Mouse (Mus musculus): ENCODE measurements around the gene Kcnh1. TPM values are rescaled to one million over a fixed set of nuclear protein-coding genes. Genes with fewer than 3 reads are reported as not detected.

Kcnh1 gene
- polyA plus RNA-seq, 2 experiments = under 0.01 TPM; not detected in 1

- no peak overlapping the region for H3K27ac ChIP-seq
- H3K4me1 ChIP-seq (replicated peaks; ENCODE audit: control insufficient read depth in 2 of 2, insufficient read depth in 2 of 2, low read length in 1 of 2) = no peaks in the 10 kb centered on the region
- TF ChIP-seq EP300 (IDR thresholded peaks at IDR 0.05; ENCODE audit: low read depth) = no peak
- TF ChIP-seq CTCF (IDR thresholded peaks at IDR 0.05; ENCODE audit: low read depth) = no peak
- H3K4me3 ChIP-seq (ENCODE audit: insufficient read depth in 1 of 2, low read depth in 2 of 2, low read length in 2 of 2) = no peak overlapping the region
- DNase-seq (ENCODE audit: low read depth in 3 of 3, low spot score in 3 of 3) = no peak
- no peak overlapping the region for H3K4me2 ChIP-seq (ENCODE audit: low read depth)
- no peaks in the 10 kb centered on the region for H3K9me3 ChIP-seq (ENCODE audit: control insufficient read depth, low read length)
- no peak overlapping the region for H3K9ac ChIP-seq (replicated peaks)
- no peaks in the 10 kb centered on the region for H3K36me3 ChIP-seq (replicated peaks; ENCODE audit: control insufficient read depth, insufficient read depth, low read depth)
- no peak for ATAC-seq (ENCODE audit: insufficient read depth)
- no peaks in the 10 kb centered on the region for H3K27me3 ChIP-seq (ENCODE audit: control insufficient read depth, insufficient read depth, low read length)
Measured at GRCm38 (mm10) chr1:192387624-192388023, 197.1 kb downstream of the Kcnh1 start.

- DNase-seq (ENCODE audit: low read depth in 3 of 3, low spot score in 3 of 3) (no peak), ATAC-seq (ENCODE audit: insufficient read depth) (no peak)
- TF ChIP-seq CTCF (IDR thresholded peaks at IDR 0.05; ENCODE audit: low read depth) = no peak
- TF ChIP-seq EP300 (IDR thresholded peaks at IDR 0.05; ENCODE audit: low read depth) = no peak
- Histone ChIP-seq H3K9me3 (ENCODE audit: control insufficient read depth, low read length) (no peaks in the 10 kb centered on the region), H3K4me2 (ENCODE audit: low read depth) (no peak overlapping the region), H3K4me3 (ENCODE audit: insufficient read depth in 1 of 2, low read depth in 2 of 2, low read length in 2 of 2) (no peak overlapping the region), H3K36me3 (replicated peaks; ENCODE audit: control insufficient read depth, insufficient read depth, low read depth) (no peaks in the 10 kb centered on the region), H3K27me3 (ENCODE audit: control insufficient read depth, insufficient read depth, low read length) (no peaks in the 10 kb centered on the region), H3K9ac (replicated peaks) (no peak overlapping the region), H3K27ac (no peak overlapping the region), H3K4me1 (replicated peaks; ENCODE audit: control insufficient read depth in 2 of 2, insufficient read depth in 2 of 2, low read length in 1 of 2) (no peaks in the 10 kb centered on the region)
- WGBS (ENCODE audit: insufficient replicate concordance) = 46% methylated on average over 7 of the region's 7 CpGs
Measured at GRCm38 (mm10) chr1:192391041-192391440, 200.5 kb downstream of the Kcnh1 start.

GRCm38 (mm10) chr1:192392232-192392631 is 201.7 kb downstream of the Kcnh1 start:
- no peak overlapping the region for H3K4me3 ChIP-seq (ENCODE audit: insufficient read depth in 1 of 2, low read depth in 2 of 2, low read length in 2 of 2)
- ATAC-seq (ENCODE audit: insufficient read depth) (no peak), DNase-seq (ENCODE audit: low read depth in 3 of 3, low spot score in 3 of 3) (no peak)
- no peaks in the 10 kb centered on the region for H3K9me3 ChIP-seq (ENCODE audit: control insufficient read depth, low read length)
- H3K27me3 ChIP-seq (ENCODE audit: control insufficient read depth, insufficient read depth, low read length) = no peaks in the 10 kb centered on the region
- WGBS (ENCODE audit: insufficient replicate concordance) = 48% methylated on average over 2 of the region's 2 CpGs
- H3K27ac ChIP-seq = no peak overlapping the region
- no peak overlapping the region for H3K4me2 ChIP-seq (ENCODE audit: low read depth)
- no peak for TF ChIP-seq CTCF (IDR thresholded peaks at IDR 0.05; ENCODE audit: low read depth)
- TF ChIP-seq EP300 (IDR thresholded peaks at IDR 0.05; ENCODE audit: low read depth) = no peak
- H3K36me3 ChIP-seq (replicated peaks; ENCODE audit: control insufficient read depth, insufficient read depth, low read depth) = no peaks in the 10 kb centered on the region
- H3K9ac ChIP-seq (replicated peaks) = no peak overlapping the region
- H3K4me1 ChIP-seq (replicated peaks; ENCODE audit: control insufficient read depth in 2 of 2, insufficient read depth in 2 of 2, low read length in 1 of 2) = no peaks in the 10 kb centered on the region

GRCm38 (mm10) chr1:192399667-192400490 is 209.3 kb downstream of the Kcnh1 start:
- Histone ChIP-seq H3K9ac (replicated peaks) (no peak overlapping the region), H3K27ac (no peak overlapping the region), H3K9me3 (ENCODE audit: control insufficient read depth, low read length) (no peaks in the 10 kb centered on the region), H3K4me1 (replicated peaks; ENCODE audit: control insufficient read depth in 2 of 2, insufficient read depth in 2 of 2, low read length in 1 of 2) (no peaks in the 10 kb centered on the region), H3K4me2 (ENCODE audit: low read depth) (no peak overlapping the region), H3K4me3 (ENCODE audit: insufficient read depth in 1 of 2, low read depth in 2 of 2, low read length in 2 of 2) (no peak overlapping the region), H3K36me3 (replicated peaks; ENCODE audit: control insufficient read depth, insufficient read depth, low read depth) (no peaks in the 10 kb centered on the region), H3K27me3 (ENCODE audit: control insufficient read depth, insufficient read depth, low read length) (no peaks in the 10 kb centered on the region; the same call in 1 of the 2 replicates)
- TF ChIP-seq CTCF (IDR thresholded peaks at IDR 0.05; ENCODE audit: low read depth) (no peak), EP300 (IDR thresholded peaks at IDR 0.05; ENCODE audit: low read depth) (no peak)
- ATAC-seq (ENCODE audit: insufficient read depth) = no peak
- WGBS (ENCODE audit: insufficient replicate concordance) = 68% methylated on average over 14 of the region's 14 CpGs
- no peak for DNase-seq (ENCODE audit: low read depth in 3 of 3, low spot score in 3 of 3)

GRCm38 (mm10) chr1:192400991-192401390 is 210.4 kb downstream of the Kcnh1 start:
- no peaks in the 10 kb centered on the region for H3K4me1 ChIP-seq (replicated peaks; ENCODE audit: control insufficient read depth in 2 of 2, insufficient read depth in 2 of 2, low read length in 1 of 2)
- H3K4me2 ChIP-seq (ENCODE audit: low read depth) = no peak overlapping the region
- no peak for TF ChIP-seq CTCF (IDR thresholded peaks at IDR 0.05; ENCODE audit: low read depth)
- TF ChIP-seq EP300 (IDR thresholded peaks at IDR 0.05; ENCODE audit: low read depth) = no peak
- H3K27me3 ChIP-seq (ENCODE audit: control insufficient read depth, insufficient read depth, low read length) = no peaks in the 10 kb centered on the region; the same call in 1 of the 2 replicates
- no peak overlapping the region for H3K9ac ChIP-seq (replicated peaks)
- no peak for ATAC-seq (ENCODE audit: insufficient read depth)
- no peak overlapping the region for H3K27ac ChIP-seq
- H3K36me3 ChIP-seq (replicated peaks; ENCODE audit: control insufficient read depth, insufficient read depth, low read depth) = no peaks in the 10 kb centered on the region
- no peaks in the 10 kb centered on the region for H3K9me3 ChIP-seq (ENCODE audit: control insufficient read depth, low read length)
- DNase-seq (ENCODE audit: low read depth in 3 of 3, low spot score in 3 of 3) = no peak
- no peak overlapping the region for H3K4me3 ChIP-seq (ENCODE audit: insufficient read depth in 1 of 2, low read depth in 2 of 2, low read length in 2 of 2)
- WGBS (ENCODE audit: insufficient replicate concordance) = 53% methylated on average over 4 of the region's 4 CpGs

Measured in liver, embryonic 14.5 days (tissue).